Mouse (Mus musculus) hindlimb bud, embryonic 11.5 days (tissue): ENCODE results near the gene Gm49352.
"Not testable (repeated sequence)": the region's sequence is repeated elsewhere in the genome, so short reads cannot be mapped to it uniquely, and the experiment has no call there.

Experiments used
- DNase-seq: peaks from one replicate; pipeline ENCODE4 v3.0.0-alpha.2; 2012; ENCODE audit warnings: low read depth, low spot score; ENCODE audit errors: extremely low spot score

Gene Gm49352

GRCm38 (mm10) chr13:61568074-61568473 is at the start of gene Gm49352:
Gm49352 (minus strand) TSS chr13:61568174.
- not testable (repeated sequence) for DNase-seq

DNA sequence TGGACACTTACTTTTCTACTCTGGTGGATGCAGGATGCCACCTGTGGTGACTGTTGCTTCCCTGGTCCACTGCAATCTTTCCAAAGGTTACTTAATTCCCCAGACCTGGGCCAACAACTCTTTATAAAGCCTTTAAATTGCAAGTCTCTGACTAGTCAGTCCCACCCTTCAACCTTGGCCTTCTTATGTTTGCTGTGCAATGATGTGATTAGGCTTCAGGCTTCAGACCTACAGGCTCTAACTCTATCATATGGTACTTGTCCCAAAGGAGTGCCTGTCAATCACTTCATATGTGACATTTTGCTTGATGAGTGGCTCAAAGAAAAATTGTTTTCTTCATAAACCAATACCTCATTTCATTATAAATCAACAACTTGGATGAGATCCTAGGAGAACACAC is 2.1 kb upstream of the Gm49352 start, which contains the start of gene Cts3:
Gene Cts3 (minus strand): TSS at position 101 of the 400 bp plus-strand sequence.
- DNase-seq, result no peak

GRCm38 (mm10) chr13:61541631-61542030 is 26.3 kb downstream of the Gm49352 start, which contains the start of gene Ctsm:
Ctsm (minus strand) TSS chr13:61541839.
- DNase-seq, result no peak
